Comparison of ENCODE assay signal across 8 mouse cellular contexts in genomic region chr11:63132151-63132500, GRCm38 (mm10). TPM values are rescaled to one million over a fixed set of nuclear protein-coding genes. Genes with fewer than 3 reads are reported as not detected.
A peak's percentile ranks its signal among the peaks of the same experiment; 100 is the strongest.
DNase-seq lines count a peak whose midpoint lies in the region; ATAC-seq and TF ChIP-seq lines count a peak whose summit lies in the region.

No protein-coding gene starts in this region.

- peak overlapping the region; percentile 89 for H3K4me2 ChIP-seq in kidney, embryonic 16.5 days (replicated peaks; ENCODE audit: low read depth, low read length)
- H3K4me2 ChIP-seq in hindbrain, embryonic 16.5 days (ENCODE audit: low read length): peak overlapping the region; percentile 99
- peak overlapping the region; percentile 98 for H3K4me2 ChIP-seq in midbrain, postnatal 0 days (ENCODE audit: low read depth, low read length, poor library complexity, severe bottlenecking)

- no peak for ATAC-seq in kidney, embryonic 16.5 days (ENCODE audit: low FRiP score, low TSS enrichment)
- no peak for ATAC-seq in hindbrain, embryonic 16.5 days
- ATAC-seq in midbrain, postnatal 0 days (ENCODE audit: low FRiP score): no peak
- ATAC-seq in monocyte, adult 5-6 weeks (replicated peaks; ENCODE audit: insufficient number of reproducible peaks, low FRiP score, low TSS enrichment, poor library complexity, severe bottlenecking): no peak

- peaks cover 64% of the 10 kb centered on the region for H3K4me1 ChIP-seq in kidney, embryonic 16.5 days (ENCODE audit: insufficient read depth, low read length)
- H3K4me1 ChIP-seq in hindbrain, embryonic 16.5 days (ENCODE audit: control insufficient read depth, insufficient read depth, low read depth, low read length): peaks cover 26% of the 10 kb centered on the region
- peaks cover 18% of the 10 kb centered on the region; the same call in 1 of the 2 replicates for H3K4me1 ChIP-seq in midbrain, postnatal 0 days (ENCODE audit: insufficient read depth, low read length)

- no peak for DNase-seq in kidney, postnatal 14 days
- peak; percentile 55 for DNase-seq in embryo, embryonic 10.5 days (ENCODE audit: low spot score)
- no peak for DNase-seq in midbrain, postnatal 0 days (ENCODE audit: low spot score)
- no peak for DNase-seq in adrenal gland, postnatal 25 days
- no peak for DNase-seq in adrenal gland, postnatal 14 days

- H3K27me3 ChIP-seq in kidney, embryonic 16.5 days (ENCODE audit: insufficient read depth, low read length): peaks cover 37% of the 10 kb centered on the region
- H3K27me3 ChIP-seq in hindbrain, embryonic 16.5 days (replicated peaks; ENCODE audit: control insufficient read depth, insufficient read depth, low read length): peaks cover 23% of the 10 kb centered on the region
- H3K27me3 ChIP-seq in midbrain, postnatal 0 days (ENCODE audit: insufficient read depth, low read length): peaks cover 38% of the 10 kb centered on the region

- 0 out of 2 replicates have a peak, but pooled peaks cover 6% of the 10 kb centered on the region for H3K36me3 ChIP-seq in kidney, embryonic 16.5 days (ENCODE audit: insufficient read depth, low read length)
- H3K36me3 ChIP-seq in hindbrain, embryonic 16.5 days (ENCODE audit: control insufficient read depth, insufficient read depth, low read length): no peaks in the 10 kb centered on the region
- H3K36me3 ChIP-seq in midbrain, postnatal 0 days (ENCODE audit: insufficient read depth, low read length): no peaks in the 10 kb centered on the region

- peak overlapping the region; percentile 66 for H3K4me3 ChIP-seq in kidney, embryonic 16.5 days (ENCODE audit: low read length)
- H3K4me3 ChIP-seq in hindbrain, embryonic 16.5 days (ENCODE audit: low read length): peak overlapping the region; percentile 64
- H3K4me3 ChIP-seq in midbrain, postnatal 0 days (ENCODE audit: low read depth, low read length): peak overlapping the region; percentile 53

- H3K27ac ChIP-seq in kidney, embryonic 16.5 days (ENCODE audit: low read length): peak overlapping the region; percentile 92
- H3K27ac ChIP-seq in hindbrain, embryonic 16.5 days (ENCODE audit: low read depth, low read length): peak overlapping the region; percentile 77
- H3K27ac ChIP-seq in midbrain, postnatal 0 days (ENCODE audit: low read depth, low read length): 0 out of 2 replicates have a peak overlapping the region, but pooled peaks have one; percentile 38

- H3K9ac ChIP-seq in kidney, embryonic 16.5 days (replicated peaks; ENCODE audit: low read length): peak overlapping the region; percentile 79
- peak overlapping the region; percentile 75 for H3K9ac ChIP-seq in hindbrain, embryonic 16.5 days (ENCODE audit: low read depth, low read length)
- H3K9ac ChIP-seq in midbrain, postnatal 0 days (replicated peaks; ENCODE audit: low read length, poor library complexity, severe bottlenecking): peak overlapping the region; percentile 54

- H3K9me3 ChIP-seq in kidney, embryonic 16.5 days (ENCODE audit: low read length): no peaks in the 10 kb centered on the region
- no peaks in the 10 kb centered on the region for H3K9me3 ChIP-seq in hindbrain, embryonic 16.5 days (ENCODE audit: control insufficient read depth, low read length)
- no peaks in the 10 kb centered on the region for H3K9me3 ChIP-seq in midbrain, postnatal 0 days (ENCODE audit: low read length)

- TF ChIP-seq CTCF in midbrain, postnatal 0 days (IDR thresholded peaks at IDR 0.05): no peak

- 1% methylated on average over 11 of the region's 11 CpGs for WGBS in kidney, embryonic 16.5 days
- under 1% methylated on average over 11 of the region's 11 CpGs for WGBS in hindbrain, embryonic 16.5 days
- under 1% methylated on average over 11 of the region's 11 CpGs for WGBS in midbrain, postnatal 0 days

RNA-seq across cellular contexts. Expression of gene Pmp22, which starts 3.3 kb away (rescaled TPM):
- 121 and 130 TPM in 2 replicates for polyA plus RNA-seq in kidney, embryonic 16.5 days (2015; fragmentation: Nextera tagmentation; extraction: Ambion mirVana)
- 44.2 and 50.1 TPM in 2 replicates for polyA plus RNA-seq in hindbrain, embryonic 16.5 days (2015; fragmentation: Nextera tagmentation; extraction: Ambion mirVana)
- 39.1 and 40.1 TPM in 2 replicates for total RNA-seq in midbrain, postnatal 0 days (2014; rRNA removed)
- polyA plus RNA-seq in midbrain, postnatal 0 days (2015; fragmentation: Nextera tagmentation; extraction: Ambion mirVana): 29.8 and 31.6 TPM in 2 replicates
- total RNA-seq in adrenal gland, postnatal 25 days (2021): 161 and 162 TPM in 2 replicates
- total RNA-seq in monocyte, adult 5-6 weeks (2017): not detected in 3 replicates
- 112 and 113 TPM in 2 replicates for total RNA-seq in adrenal gland, postnatal 14 days (2021)

Comparison
In these comparisons a context has a peak if more than half of its experiments do, and no peak if none do; other contexts are left out.
1. H3K27ac ChIP-seq: peak in every context shown above with its lines; median percentile 92 in kidney, embryonic 16.5 days; 77 in hindbrain, embryonic 16.5 days; 38 in midbrain, postnatal 0 days.
2. RNA of gene Pmp22, which starts 3.3 kb away (total RNA-seq): 161 to 162 TPM in adrenal gland, postnatal 25 days, 112 to 113 TPM in adrenal gland, postnatal 14 days and 39.1 to 40.1 TPM in midbrain, postnatal 0 days; not detected in monocyte, adult 5-6 weeks; every median in the first group is over 10 times any median in the second.
3. Peak in every context shown above with its lines, with median percentiles within 50 percentile points of each other: H3K4me2 ChIP-seq, H3K4me3 ChIP-seq and H3K9ac ChIP-seq.